Mouse (Mus musculus): ENCODE data around the gene Smarca2. TPM values are rescaled to one million over a fixed set of nuclear protein-coding genes. Genes with fewer than 3 reads are reported as not detected.
"Not testable (repeated sequence)": the region's sequence is repeated elsewhere in the genome, so short reads cannot be mapped to it uniquely, and the experiment has no call there.

Smarca2 gene
- polyA plus RNA-seq, 1 experiment: 156 TPM

DNA sequence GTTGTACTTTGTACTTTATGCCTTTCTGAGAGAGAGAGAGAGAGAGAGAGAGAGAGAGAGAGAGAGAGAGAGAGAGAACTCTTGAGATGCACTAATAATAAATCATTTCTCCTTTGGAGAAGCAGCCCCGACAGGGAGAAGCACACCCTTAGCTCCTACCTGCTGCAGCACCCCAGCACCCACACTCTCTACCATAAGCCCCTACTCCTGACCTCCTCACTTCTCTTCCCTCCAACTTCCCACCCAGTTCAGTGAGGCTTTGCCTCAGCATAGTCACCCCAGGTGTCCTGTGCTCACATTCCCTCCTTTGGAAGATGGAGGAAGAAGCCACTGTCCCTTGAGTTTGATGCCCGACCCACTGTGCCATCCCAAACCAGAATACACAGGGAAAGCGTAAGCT lies 40.2 kb downstream of the Smarca2 start:
- no peak overlapping the region for H3K4me3 ChIP-seq (ENCODE audit: insufficient read depth, low read length)
- peaks cover 3% of the 10 kb centered on the region for H3K4me1 ChIP-seq (ENCODE audit: control insufficient read depth, insufficient read depth, low read length)
- no peak overlapping the region for H3K27ac ChIP-seq (ENCODE audit: insufficient read depth, low read length)
- TF ChIP-seq CTCF (IDR thresholded peaks at IDR 0.05; ENCODE audit: extremely low read depth, insufficient read depth, low read length) (no peak), POLR2A (IDR thresholded peaks at IDR 0.05; ENCODE audit: extremely low read depth, insufficient read depth, low read length) (no peak)

DNA sequence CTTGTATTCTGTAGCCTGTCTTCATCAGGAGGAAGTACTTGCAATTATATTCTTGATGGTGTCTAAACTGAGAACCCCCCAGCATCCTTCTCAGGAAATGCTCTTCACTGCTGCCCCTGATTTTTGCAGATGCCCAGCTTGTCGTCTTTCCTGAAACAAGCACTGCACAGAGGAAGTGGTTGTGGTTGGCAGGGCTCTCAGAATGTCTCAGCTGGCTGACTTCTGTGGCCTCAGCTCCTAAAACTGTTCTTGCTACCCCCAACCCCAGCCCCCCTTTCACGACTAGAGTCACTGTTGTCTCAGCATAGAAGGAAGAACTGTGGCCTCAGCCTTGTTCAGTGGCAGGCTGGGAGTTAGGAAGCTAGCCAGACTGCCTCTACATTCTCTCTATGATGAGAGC lies 41.3 kb downstream of the Smarca2 start:
- Histone ChIP-seq H3K4me1 (ENCODE audit: control insufficient read depth, insufficient read depth, low read length) (peaks cover 2% of the 10 kb centered on the region), H3K4me3 (ENCODE audit: insufficient read depth, low read length) (no peak overlapping the region), H3K27ac (ENCODE audit: insufficient read depth, low read length) (no peak overlapping the region)
- TF ChIP-seq POLR2A (IDR thresholded peaks at IDR 0.05; ENCODE audit: extremely low read depth, insufficient read depth, low read length): no peak
- TF ChIP-seq CTCF (IDR thresholded peaks at IDR 0.05; ENCODE audit: extremely low read depth, insufficient read depth, low read length): no peak

- no peaks in the 10 kb centered on the region for H3K4me1 ChIP-seq (ENCODE audit: control insufficient read depth, insufficient read depth, low read length)
- H3K27ac ChIP-seq (ENCODE audit: insufficient read depth, low read length): peak overlapping the region; percentile 15; the same call in 1 of the 2 replicates
- no peak overlapping the region for H3K4me3 ChIP-seq (ENCODE audit: insufficient read depth, low read length)
- TF ChIP-seq CTCF (IDR thresholded peaks at IDR 0.05; ENCODE audit: extremely low read depth, insufficient read depth, low read length): no peak
- TF ChIP-seq POLR2A (IDR thresholded peaks at IDR 0.05; ENCODE audit: extremely low read depth, insufficient read depth, low read length): no peak
These were observed 45.9 kb downstream of the Smarca2 start for GRCm38 (mm10) chr19:26650585-26651273.

- H3K4me1 ChIP-seq (ENCODE audit: control insufficient read depth, insufficient read depth, low read length): peaks cover 1% of the 10 kb centered on the region; the same call in 1 of the 2 replicates
- TF ChIP-seq CTCF (IDR thresholded peaks at IDR 0.05; ENCODE audit: extremely low read depth, insufficient read depth, low read length) (no peak), POLR2A (IDR thresholded peaks at IDR 0.05; ENCODE audit: extremely low read depth, insufficient read depth, low read length) (no peak)
These were observed 53.5 kb downstream of the Smarca2 start for GRCm38 (mm10) chr19:26658324-26658723.

GRCm38 (mm10) chr19:26659976-26660375 lies 55.1 kb downstream of the Smarca2 start:
- Histone ChIP-seq H3K4me1 (ENCODE audit: control insufficient read depth, insufficient read depth, low read length) (peaks cover 3% of the 10 kb centered on the region), H3K27ac (ENCODE audit: insufficient read depth, low read length) (no peak overlapping the region), H3K4me3 (ENCODE audit: insufficient read depth, low read length) (no peak overlapping the region)
- no peak for TF ChIP-seq CTCF (IDR thresholded peaks at IDR 0.05; ENCODE audit: extremely low read depth, insufficient read depth, low read length)
- no peak for TF ChIP-seq POLR2A (IDR thresholded peaks at IDR 0.05; ENCODE audit: extremely low read depth, insufficient read depth, low read length)

More at GRCm38 (mm10) chr19:26658324-26658723, 53.5 kb downstream of the Smarca2 start:
- Histone ChIP-seq H3K4me3 (ENCODE audit: insufficient read depth, low read length) (no peak overlapping the region), H3K27ac (ENCODE audit: insufficient read depth, low read length) (no peak overlapping the region)

- Histone ChIP-seq H3K4me3 (ENCODE audit: insufficient read depth, low read length) (no peak overlapping the region), H3K4me1 (ENCODE audit: control insufficient read depth, insufficient read depth, low read length) (peaks cover 3% of the 10 kb centered on the region), H3K27ac (ENCODE audit: insufficient read depth, low read length) (no peak overlapping the region)
- TF ChIP-seq CTCF (IDR thresholded peaks at IDR 0.05; ENCODE audit: extremely low read depth, insufficient read depth, low read length) (no peak), POLR2A (IDR thresholded peaks at IDR 0.05; ENCODE audit: extremely low read depth, insufficient read depth, low read length) (no peak)
These were observed 56.3 kb downstream of the Smarca2 start for GRCm38 (mm10) chr19:26661198-26661597.

GRCm38 (mm10) chr19:26666303-26666702 lies 61.5 kb downstream of the Smarca2 start:
- H3K4me1 ChIP-seq (ENCODE audit: control insufficient read depth, insufficient read depth, low read length): peaks cover 3% of the 10 kb centered on the region
- no peak overlapping the region for H3K4me3 ChIP-seq (ENCODE audit: insufficient read depth, low read length)
- H3K27ac ChIP-seq (ENCODE audit: insufficient read depth, low read length): no peak overlapping the region
- TF ChIP-seq CTCF (IDR thresholded peaks at IDR 0.05; ENCODE audit: extremely low read depth, insufficient read depth, low read length): no peak

DNA sequence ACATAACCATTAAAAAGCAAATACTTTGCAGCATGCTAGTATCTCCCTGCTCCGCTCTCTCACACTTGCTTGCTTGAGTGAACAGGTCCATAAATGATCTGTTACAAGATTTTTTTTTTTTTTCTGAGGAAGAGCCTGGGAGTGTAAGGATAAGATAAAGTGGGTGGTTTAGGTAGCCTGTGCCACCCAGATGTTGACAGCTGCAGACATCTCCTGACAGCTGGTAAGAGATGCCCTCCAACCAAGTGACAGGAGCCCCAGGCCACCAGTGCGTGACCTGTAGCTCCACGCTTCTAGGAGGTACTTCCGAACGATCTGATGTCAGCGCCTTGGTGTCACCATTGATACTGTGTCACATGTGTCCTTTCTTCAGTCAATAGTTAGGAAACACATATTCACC lies 65.2 kb downstream of the Smarca2 start:
- no peak for TF ChIP-seq POLR2A (IDR thresholded peaks at IDR 0.05; ENCODE audit: extremely low read depth, insufficient read depth, low read length)
- TF ChIP-seq CTCF (IDR thresholded peaks at IDR 0.05; ENCODE audit: extremely low read depth, insufficient read depth, low read length): no peak
- H3K27ac ChIP-seq (ENCODE audit: insufficient read depth, low read length): no peak overlapping the region
- H3K4me1 ChIP-seq (ENCODE audit: control insufficient read depth, insufficient read depth, low read length): no peaks in the 10 kb centered on the region
- no peak overlapping the region for H3K4me3 ChIP-seq (ENCODE audit: insufficient read depth, low read length)

DNA sequence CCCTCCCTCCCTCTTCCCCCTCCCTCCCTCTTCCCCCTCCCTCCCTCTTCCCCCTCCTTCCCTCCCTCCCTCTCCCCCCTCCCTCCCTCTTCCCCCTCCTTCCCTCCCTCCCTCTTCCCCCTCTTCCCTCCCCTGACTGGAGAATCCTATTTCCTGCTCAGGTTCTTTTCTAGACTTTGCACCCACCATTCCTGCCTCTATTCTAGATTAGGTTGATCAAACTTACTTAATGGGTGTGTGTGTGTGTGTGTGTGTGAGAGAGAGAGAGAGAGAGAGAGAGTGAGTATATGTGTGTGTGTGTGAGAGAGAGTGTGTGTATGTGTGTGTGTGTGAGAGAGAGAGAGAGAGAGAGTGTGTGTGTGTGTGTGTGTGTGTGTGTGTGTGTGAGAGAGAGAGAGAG lies 66.6 kb downstream of the Smarca2 start:
- not testable (repeated sequence) for H3K27ac ChIP-seq (ENCODE audit: insufficient read depth, low read length); H3K4me1 ChIP-seq (ENCODE audit: control insufficient read depth, insufficient read depth, low read length); H3K4me3 ChIP-seq (ENCODE audit: insufficient read depth, low read length)

- no peak for TF ChIP-seq CTCF (IDR thresholded peaks at IDR 0.05; ENCODE audit: extremely low read depth, insufficient read depth, low read length)
- TF ChIP-seq POLR2A (IDR thresholded peaks at IDR 0.05; ENCODE audit: extremely low read depth, insufficient read depth, low read length): no peak
- Histone ChIP-seq H3K27ac (ENCODE audit: insufficient read depth, low read length) (no peak overlapping the region), H3K4me3 (ENCODE audit: insufficient read depth, low read length) (no peak overlapping the region), H3K4me1 (ENCODE audit: control insufficient read depth, insufficient read depth, low read length) (no peaks in the 10 kb centered on the region)
These were observed 71.1 kb downstream of the Smarca2 start for GRCm38 (mm10) chr19:26675917-26676316.

Data from cortical plate, adult 2 months (tissue).